Mouse (Mus musculus): ENCODE results near the gene Abhd12. TPM values are rescaled to one million over a fixed set of nuclear protein-coding genes. Genes with fewer than 3 reads are reported as not detected.

The Abhd12 gene
- polyA plus RNA-seq, 1 experiment from 2014 or later: 77.8 TPM

- H3K27ac ChIP-seq: no peak within 1 kb of the TSS
- peak; percentile 97 for ATAC-seq (ENCODE audit: low FRiP score, low read depth)
- H3K4me1 ChIP-seq: peaks cover 15% of the 10 kb centered on the region
- peak within 1 kb of the TSS; percentile 77 for H3K4me3 ChIP-seq
- 3% methylated on average over 58 of the region's 58 CpGs for WGBS
- H3K4me2 ChIP-seq (replicated peaks): peak within 1 kb of the TSS; percentile 98
- peak within 1 kb of the TSS; percentile 72 for H3K9ac ChIP-seq
- H3K27me3 ChIP-seq (replicated peaks): no peaks in the 10 kb centered on the region
- H3K9me3 ChIP-seq: no peaks in the 10 kb centered on the region
- no peaks in the 10 kb centered on the region for H3K36me3 ChIP-seq
These were observed 118.0 kb downstream of the Abhd12 start, which contains the start of gene Pygb for GRCm38 (mm10) chr2:150786251-150787180. TSS of gene Pygb (plus strand) at chr2:150786735.

- Histone ChIP-seq H3K27ac (no peak overlapping the region), H3K9me3 (no peaks in the 10 kb centered on the region), H3K9ac (no peak overlapping the region), H3K4me3 (no peak overlapping the region), H3K4me1 (peaks cover 9% of the 10 kb centered on the region), H3K36me3 (no peaks in the 10 kb centered on the region), H3K27me3 (replicated peaks) (no peaks in the 10 kb centered on the region), H3K4me2 (replicated peaks) (no peak overlapping the region)
- no peak for ATAC-seq (ENCODE audit: low FRiP score, low read depth)
- 79% methylated on average over 2 of the region's 2 CpGs for WGBS
These were observed 121.7 kb downstream of the Abhd12 start for GRCm38 (mm10) chr2:150782801-150783200.

Other genes starting within 250 kb of the Abhd12 start
- 22.8 and 23.5 TPM in 2 replicates for gene Acss1, start 236.2 kb downstream of the Abhd12 start, polyA plus RNA-seq (2016; fragmentation: Nextera tagmentation; extraction: Ambion mirVana)
- gene Vsx1, start 215.4 kb downstream of the Abhd12 start, polyA plus RNA-seq (2016; fragmentation: Nextera tagmentation; extraction: Ambion mirVana): 0.51 and 0.63 TPM in 2 replicates
- 30.3 and 31.7 TPM in 2 replicates for gene Entpd6, start 155.7 kb downstream of the Abhd12 start, polyA plus RNA-seq (2016; fragmentation: Nextera tagmentation; extraction: Ambion mirVana)
- 80.5 and 80.6 TPM in 2 replicates for gene Pygb, start 118.0 kb downstream of the Abhd12 start, polyA plus RNA-seq (2016; fragmentation: Nextera tagmentation; extraction: Ambion mirVana)
- 40.0 and 40.3 TPM in 2 replicates for gene Gins1, start 659 bp upstream of the Abhd12 start, polyA plus RNA-seq (2016; fragmentation: Nextera tagmentation; extraction: Ambion mirVana)
- 13.3 and 13.6 TPM in 2 replicates for gene Ninl, start 134.6 kb upstream of the Abhd12 start, polyA plus RNA-seq (2016; fragmentation: Nextera tagmentation; extraction: Ambion mirVana)
- gene Nanp, start 134.7 kb upstream of the Abhd12 start, polyA plus RNA-seq (2016; fragmentation: Nextera tagmentation; extraction: Ambion mirVana): 35.2 and 39.9 TPM in 2 replicates
- gene Gm14151, start 187.6 kb upstream of the Abhd12 start, polyA plus RNA-seq (2016; fragmentation: Nextera tagmentation; extraction: Ambion mirVana): not detected in 2 replicates
- gene Gm14147, start 193.5 kb upstream of the Abhd12 start, polyA plus RNA-seq (2016; fragmentation: Nextera tagmentation; extraction: Ambion mirVana): not detected in 2 replicates